Mouse (Mus musculus) retina, postnatal 1 day (tissue): ENCODE measurements around the gene Tmigd3.

Experiments
- DNase-seq: peaks from one replicate; pipeline ENCODE4 v3.0.0-alpha.2; 2012

Tmigd3 gene

GRCm38 (mm10) chr3:105870558-105870957 lies at the start of gene Tmigd3, which contains the start of gene Adora3:
Gene Tmigd3 (plus strand): TSS chr3:105870903.
Gene Adora3 (plus strand): TSS chr3:105870858.
- no peak for DNase-seq

- no peak for DNase-seq
Measured at GRCm38 (mm10) chr3:105821504-105821903, 49.2 kb upstream of the Tmigd3 start.

- DNase-seq: no peak
Measured at GRCm38 (mm10) chr3:105823609-105824008, 47.1 kb upstream of the Tmigd3 start.

- DNase-seq: no peak
Measured at GRCm38 (mm10) chr3:105824103-105824502, 46.6 kb upstream of the Tmigd3 start.

- no peak for DNase-seq
Measured at GRCm38 (mm10) chr3:105824704-105825103, 46.0 kb upstream of the Tmigd3 start.

- no peak for DNase-seq
Measured at GRCm38 (mm10) chr3:105825501-105826161, 45.1 kb upstream of the Tmigd3 start.

GRCm38 (mm10) chr3:105831584-105831983 lies 39.1 kb upstream of the Tmigd3 start:
- DNase-seq: no peak

GRCm38 (mm10) chr3:105835875-105836274 lies 34.8 kb upstream of the Tmigd3 start:
- DNase-seq: no peak

- DNase-seq: no peak
Measured at GRCm38 (mm10) chr3:105836883-105837282, 33.8 kb upstream of the Tmigd3 start.

- no peak for DNase-seq
Measured at GRCm38 (mm10) chr3:105838655-105839054, 32.0 kb upstream of the Tmigd3 start.

GRCm38 (mm10) chr3:105839836-105840235 lies 30.9 kb upstream of the Tmigd3 start:
- DNase-seq: no peak

GRCm38 (mm10) chr3:105846294-105847069 lies 24.2 kb upstream of the Tmigd3 start:
- no peak for DNase-seq

GRCm38 (mm10) chr3:105853781-105854180 lies 16.9 kb upstream of the Tmigd3 start:
- no peak for DNase-seq

- DNase-seq: no peak
Measured at GRCm38 (mm10) chr3:105854786-105855185, 15.9 kb upstream of the Tmigd3 start.

GRCm38 (mm10) chr3:105857513-105857912 lies 13.2 kb upstream of the Tmigd3 start:
- no peak for DNase-seq

GRCm38 (mm10) chr3:105861747-105862366 lies 8.8 kb upstream of the Tmigd3 start:
- no peak for DNase-seq

- DNase-seq: no peak
Measured at GRCm38 (mm10) chr3:105864123-105864522, 6.6 kb upstream of the Tmigd3 start.

- DNase-seq: no peak
Measured at GRCm38 (mm10) chr3:105865122-105865521, 5.6 kb upstream of the Tmigd3 start.

GRCm38 (mm10) chr3:105868135-105868534 lies 2.6 kb upstream of the Tmigd3 start:
- DNase-seq: peak; percentile 27

- no peak for DNase-seq
Measured at GRCm38 (mm10) chr3:105872034-105872433, 1.3 kb downstream of the Tmigd3 start.

- no peak for DNase-seq
Measured at GRCm38 (mm10) chr3:105872579-105872978, 1.9 kb downstream of the Tmigd3 start.

GRCm38 (mm10) chr3:105873451-105874445 lies 3.0 kb downstream of the Tmigd3 start:
- DNase-seq: no peak

GRCm38 (mm10) chr3:105876022-105876421 lies 5.3 kb downstream of the Tmigd3 start:
- DNase-seq: peak; percentile 54
